Mouse (Mus musculus) liver, embryonic 12.5 days (tissue): ENCODE measurements at regions not wholly inside any gene's neighbourhood (a gene's known extent, or its start where the extent isn't known, plus 50 kb on each side); places are given as distances from the start of the nearest gene placed in this dataset.
"Not testable (repeated sequence)": the region's sequence is repeated elsewhere in the genome, so short reads cannot be mapped to it uniquely, and the experiment has no call there.

Experiments used
- ATAC-seq: fragments of 200-750 bp; cut with Nextera tagmentation; 2 replicates; pipeline ENCODE4 v1.8.0; 2017; ENCODE audit warnings: moderate number of reproducible peaks, mild to moderate bottlenecking, moderate library complexity
- H3K27ac ChIP-seq: fragments of 300-500 bp; sonication (generic); 2 replicates; pipeline ENCODE4 v1.5.1; 2016; ENCODE audit warnings: mild to moderate bottlenecking
- H3K27me3 ChIP-seq: fragments of 300-500 bp; sonication (generic); replicated peaks from 2 replicates; pipeline ENCODE4 v1.6.1; 2016; ENCODE audit warnings: mild to moderate bottlenecking, moderate library complexity
- H3K36me3 ChIP-seq: fragments of 300-500 bp; sonication (generic); 2 replicates; pipeline ENCODE4 v1.6.1; 2016; ENCODE audit warnings: mild to moderate bottlenecking, moderate library complexity
- H3K4me1 ChIP-seq: fragments of 300-500 bp; sonication (generic); 2 replicates; pipeline ENCODE4 v1.6.1; 2016
- H3K4me2 ChIP-seq: fragments of 300-500 bp; sonication (generic); 2 replicates; pipeline ENCODE4 v1.6.1; 2016; ENCODE audit warnings: mild to moderate bottlenecking, moderate library complexity
- H3K4me3 ChIP-seq: fragments of 300-500 bp; sonication (generic); 2 replicates; pipeline ENCODE4 v1.5.1; 2016; ENCODE audit warnings: mild to moderate bottlenecking, moderate library complexity
- H3K9ac ChIP-seq: fragments of 300-500 bp; sonication (generic); 2 replicates; pipeline ENCODE4 v1.6.1; 2016; ENCODE audit warnings: mild to moderate bottlenecking, moderate library complexity
- H3K9me3 ChIP-seq: fragments of 300-500 bp; sonication (generic); replicated peaks from 2 replicates; pipeline ENCODE4 v1.6.1; 2016; ENCODE audit warnings: mild to moderate bottlenecking, moderate library complexity
- WGBS: fragments of 180-500 bp; shearing (Covaris S2); methylation state at CpG from one replicate; pipeline ENCODE4 v1.1.7; 2016; ENCODE audit not compliant: insufficient replicate concordance; 5-methylcytosine and 5-hydroxymethylcytosine counted together

DNA sequence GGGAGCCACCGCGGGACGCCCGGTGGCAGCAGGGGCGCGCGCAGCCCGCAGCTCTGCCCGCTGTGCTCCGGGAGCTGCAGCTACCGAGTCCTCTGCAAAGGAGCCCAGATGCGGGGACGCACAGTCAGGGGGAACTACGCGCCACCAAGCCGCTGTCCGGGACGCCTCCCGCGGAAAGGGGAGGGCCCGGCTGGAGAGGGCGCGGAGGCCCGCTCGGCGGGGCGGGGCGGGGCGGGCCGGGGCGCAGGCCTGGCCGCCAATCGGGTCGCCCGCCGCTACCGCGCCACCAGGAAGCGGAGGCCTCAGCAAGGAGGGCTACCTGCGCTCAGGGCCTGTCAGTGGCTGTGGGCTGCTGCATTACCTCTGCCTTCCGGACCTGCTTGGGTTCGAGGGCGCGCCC, 128.1 kb downstream of the 9030624G23Rik start:
- H3K9ac ChIP-seq, H3K27ac ChIP-seq, H3K9me3 ChIP-seq, H3K27me3 ChIP-seq, ATAC-seq, H3K36me3 ChIP-seq, H3K4me1 ChIP-seq, H3K4me2 ChIP-seq: not testable (repeated sequence)
- H3K4me3 ChIP-seq = peak overlapping the region; percentile 21; the same call in 1 of the 2 replicates
- no CpG with 5 or more reads among the region's 44 CpGs for WGBS
